Comparison of ENCODE assay signal across 10 mouse cellular contexts in genomic region chr11:116515330-116516020, GRCm38 (mm10). TPM values are rescaled to one million over a fixed set of nuclear protein-coding genes. Genes with fewer than 3 reads are reported as not detected.
DNase-seq lines count a peak whose midpoint lies in the region; ATAC-seq and TF ChIP-seq lines count a peak whose summit lies in the region.
"Had no signal": no experiment of that assay in that cellular context is flagged by ENCODE, and none has a peak within 500 bp of the region (broad histone marks: within the 10 kb centered on the region; RNA-seq: fewer than 3 reads in every experiment).

No protein-coding gene starts in this region.

- peak; percentile 14; the same call in 1 of the 2 replicates for TF ChIP-seq CTCF in hindbrain, postnatal 0 days (IDR thresholded peaks at IDR 0.05; ENCODE audit: low read depth)

- no peak overlapping the region for H3K27ac ChIP-seq in hindbrain, postnatal 0 days
- H3K27ac ChIP-seq in midbrain, embryonic 15.5 days = no peak overlapping the region
- H3K27ac ChIP-seq: heart, adult 2 months had no signal

- peak; percentile 35; the same call in 1 of the 2 replicates for ATAC-seq in hindbrain, postnatal 0 days
- ATAC-seq in midbrain, embryonic 15.5 days (replicated peaks) = no peak

- DNase-seq in kidney, adult 11 months = peak; percentile 44
- DNase-seq in kidney, adult 9 months = no peak
- peak; percentile 82 to 87 for DNase-seq in cerebellum, postnatal 14 days
- peak; percentile 37 for DNase-seq in hindbrain, postnatal 0 days (ENCODE audit: low spot score)
- no peak for DNase-seq in urinary bladder, postnatal 10 days (ENCODE audit: low spot score)
- DNase-seq in urinary bladder, postnatal 4 days (ENCODE audit: low spot score in 2 of 2) = no peak
- no peak for DNase-seq in layer of hippocampus, postnatal 25 days (ENCODE audit: extremely low spot score in 1 of 2, low spot score in 1 of 2)
- DNase-seq: heart, adult 2 months; lung, postnatal 14 days had no signal

- no peak overlapping the region for H3K9ac ChIP-seq in hindbrain, postnatal 0 days (replicated peaks; ENCODE audit: low read length)
- peak overlapping the region; percentile 10; the same call in 1 of the 2 replicates for H3K9ac ChIP-seq in midbrain, embryonic 15.5 days

- peak overlapping the region; percentile 38 for H3K4me2 ChIP-seq in hindbrain, postnatal 0 days (ENCODE audit: low read depth, low read length)
- peak overlapping the region; percentile 41 for H3K4me2 ChIP-seq in midbrain, embryonic 15.5 days

- no peaks in the 10 kb centered on the region for H3K36me3 ChIP-seq in hindbrain, postnatal 0 days (ENCODE audit: insufficient read depth, low read length)
- H3K36me3 ChIP-seq in midbrain, embryonic 15.5 days (replicated peaks) = no peaks in the 10 kb centered on the region

- no peaks in the 10 kb centered on the region for H3K9me3 ChIP-seq in hindbrain, postnatal 0 days (ENCODE audit: low read length)
- H3K9me3 ChIP-seq in midbrain, embryonic 15.5 days = no peaks in the 10 kb centered on the region

- H3K4me1 ChIP-seq in hindbrain, postnatal 0 days (ENCODE audit: insufficient read depth, low read length) = no peaks in the 10 kb centered on the region
- H3K4me1 ChIP-seq in midbrain, embryonic 15.5 days = peaks cover 8% of the 10 kb centered on the region

- WGBS in hindbrain, postnatal 0 days = 16% methylated on average over 24 of the region's 24 CpGs
- 15% methylated on average over 24 of the region's 24 CpGs for WGBS in midbrain, embryonic 15.5 days

- H3K4me3 ChIP-seq in hindbrain, postnatal 0 days (ENCODE audit: low read length) = no peak overlapping the region
- peak overlapping the region; percentile 18 for H3K4me3 ChIP-seq in midbrain, embryonic 15.5 days
- H3K4me3 ChIP-seq: heart, adult 2 months had no signal

- H3K27me3 ChIP-seq in hindbrain, postnatal 0 days (ENCODE audit: insufficient read depth, low read length) = no peaks in the 10 kb centered on the region
- H3K27me3 ChIP-seq in midbrain, embryonic 15.5 days (replicated peaks) = no peaks in the 10 kb centered on the region

RNA-seq across cellular contexts. Expression of gene Sphk1, which starts 15.2 kb away (rescaled TPM):
- 25.5 and 29.7 TPM in 2 replicates for total RNA-seq in hindbrain, postnatal 0 days (2014; rRNA removed)
- polyA plus RNA-seq in hindbrain, postnatal 0 days (2015; fragmentation: Nextera tagmentation; extraction: Ambion mirVana) = 17.9 and 20.4 TPM in 2 replicates
- 5.3 and 7.3 TPM in 2 replicates for polyA plus RNA-seq in midbrain, embryonic 15.5 days (2015; fragmentation: Nextera tagmentation; extraction: Ambion mirVana)
- total RNA-seq in layer of hippocampus, postnatal 25 days (2021) = 1 to 10 TPM; 1.3 to 2.1 TPM

RNA-seq across cellular contexts. Expression of gene Prpsap1, which starts 21.5 kb away (rescaled TPM):
- total RNA-seq in hindbrain, postnatal 0 days (2014; rRNA removed) = 99.7 and 105 TPM in 2 replicates
- polyA plus RNA-seq in hindbrain, postnatal 0 days (2015; fragmentation: Nextera tagmentation; extraction: Ambion mirVana) = 148 and 150 TPM in 2 replicates
- polyA plus RNA-seq in midbrain, embryonic 15.5 days (2015; fragmentation: Nextera tagmentation; extraction: Ambion mirVana) = 199 and 200 TPM in 2 replicates
- total RNA-seq in layer of hippocampus, postnatal 25 days (2021) = 10 to 100 TPM; 76.4 to 88.4 TPM

RNA-seq across cellular contexts. Expression of gene Qrich2, which starts 49.4 kb away (rescaled TPM):
- total RNA-seq in hindbrain, postnatal 0 days (2014; rRNA removed) = not detected in 2 replicates
- 0.30 and 0.31 TPM in 2 replicates for polyA plus RNA-seq in hindbrain, postnatal 0 days (2015; fragmentation: Nextera tagmentation; extraction: Ambion mirVana)
- not detected in 2 replicates for polyA plus RNA-seq in midbrain, embryonic 15.5 days (2015; fragmentation: Nextera tagmentation; extraction: Ambion mirVana)
- total RNA-seq in layer of hippocampus, postnatal 25 days (2021) = not detected
- total RNA-seq: heart, adult 2 months had no signal

Comparison
In these comparisons a context has a peak if more than half of its experiments do, and no peak if none do; other contexts are left out.
1. DNase-seq: peak in kidney, adult 11 months (single experiment), cerebellum, postnatal 14 days (2 of 2) and hindbrain, postnatal 0 days (single experiment); none in kidney, adult 9 months (single experiment), urinary bladder, postnatal 10 days (single experiment), urinary bladder, postnatal 4 days (0 of 2) and layer of hippocampus, postnatal 25 days (0 of 2).